9 mouse cellular contexts compared by ENCODE assay signal in the genomic region with DNA sequence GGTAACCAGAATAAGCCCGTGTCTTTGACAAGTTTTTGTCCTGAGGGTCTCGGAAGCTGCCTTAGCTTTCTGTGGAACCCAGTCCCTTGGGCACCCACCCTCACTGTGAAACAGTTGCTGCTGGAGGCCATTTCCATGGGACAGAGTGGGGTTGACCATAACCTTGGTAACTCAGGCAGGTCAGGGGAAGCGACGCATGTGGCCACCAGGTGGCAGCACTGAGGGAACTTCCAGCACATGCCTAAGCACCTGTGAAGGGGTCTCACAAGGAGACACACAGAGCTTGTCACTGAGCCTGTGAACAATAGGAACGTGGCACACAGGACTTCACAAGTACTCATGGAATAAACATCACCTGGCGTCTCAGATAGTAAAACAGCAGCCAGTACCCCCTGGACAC.
DNase-seq lines count a peak whose midpoint lies in the region; ATAC-seq and TF ChIP-seq lines count a peak whose summit lies in the region.
"Had no signal": no experiment of that assay in that cellular context is flagged by ENCODE, and none has a peak within 500 bp of the region (broad histone marks: within the 10 kb centered on the region; RNA-seq: fewer than 3 reads in every experiment).

No protein-coding gene starts in this region.

- DNase-seq in A20 (ENCODE audit: low read depth, low spot score): peak; percentile 63
- DNase-seq in CD8-positive naive resting alpha-beta T cell, adult 2 months (ENCODE audit: low read depth in 2 of 2, low spot score in 2 of 2): peak; percentile 55 to 65
- DNase-seq in c-Kit-positive CD71-positive TER-119-negative erythroid progenitor cells, embryonic 14.5 days (ENCODE audit: low read depth): peak; percentile 13
- DNase-seq in forelimb bud, embryonic 11.5 days (ENCODE audit: low read depth, low spot score): peak; percentile 80
- DNase-seq in kidney, adult 2 months: peak; percentile 76
- DNase-seq in lung, postnatal 10 days: peak; percentile 75
- peak; percentile 22 to 59 for DNase-seq in spleen, adult 18-20 months

- H3K27ac ChIP-seq in kidney, adult 2 months (ENCODE audit: insufficient read depth, low read depth, low read length): no peak overlapping the region
- H3K27ac ChIP-seq: neural tube, embryonic 12.5 days had no signal

- no peaks in the 10 kb centered on the region for H3K36me3 ChIP-seq in kidney, adult 2 months (ENCODE audit: control insufficient read depth, insufficient read depth, low read length)
- H3K36me3 ChIP-seq: neural tube, embryonic 12.5 days had no signal

- peak; percentile 87 for TF ChIP-seq CTCF in kidney, adult 2 months (conservative IDR thresholded peaks at IDR 0.05; ENCODE audit: insufficient read depth, insufficient read length, low read depth, low read length)

- ATAC-seq in activated CD4-positive, CD25-positive, alpha-beta regulatory T cell, adult 4 months: no peak

- 0 out of 2 replicates have a peak, but pooled peaks cover 2% of the 10 kb centered on the region for H3K4me1 ChIP-seq in kidney, adult 2 months (ENCODE audit: control insufficient read depth, insufficient read depth, low read length)
- H3K4me1 ChIP-seq: neural tube, embryonic 12.5 days had no signal

- no peak for TF ChIP-seq POLR2A in kidney, adult 2 months (IDR thresholded peaks at IDR 0.05; ENCODE audit: low read depth, low read length)

- H3K4me3 ChIP-seq in kidney, adult 2 months (ENCODE audit: insufficient read depth, low read depth, low read length): no peak overlapping the region
- H3K4me3 ChIP-seq: neural tube, embryonic 12.5 days had no signal

- 54% methylated on average over 6 of the region's 6 CpGs for WGBS in kidney, adult 2 months

- no peaks in the 10 kb centered on the region for H3K27me3 ChIP-seq in kidney, adult 2 months (replicated peaks; ENCODE audit: control insufficient read depth, insufficient read depth, low read length)
- H3K27me3 ChIP-seq: neural tube, embryonic 12.5 days had no signal

Comparison
In these comparisons a context has a peak if more than half of its experiments do, and no peak if none do; other contexts are left out.
1. DNase-seq: peak in every context shown above with its lines; median percentile 80 in forelimb bud, embryonic 11.5 days; 76 in kidney, adult 2 months; 75 in lung, postnatal 10 days; 63 in A20; 60 in CD8-positive naive resting alpha-beta T cell, adult 2 months; 40 in spleen, adult 18-20 months; 13 in c-Kit-positive CD71-positive TER-119-negative erythroid progenitor cells, embryonic 14.5 days.